Mouse (Mus musculus) stomach, embryonic 16.5 days (tissue): ENCODE results near the gene Ranbp3. TPM values are rescaled to one million over a fixed set of nuclear protein-coding genes. Genes with fewer than 3 reads are reported as not detected.

Source experiments
- polyA plus RNA-seq: library from polyadenylated mRNA; unstranded; fragments of >200 nt; fragmentation: Nextera tagmentation; extraction: Ambion mirVana; gene quantifications from 2 replicates; pipeline ENCODE4 v1.2.1, GENCODE M21; 2015

The Ranbp3 gene
- polyA plus RNA-seq, 1 experiment from 2014 or later, result 79.7 TPM

Other genes with a start within 250 kb of the Ranbp3 start
- 58.5 and 61.9 TPM in 2 replicates for gene Ptprs, start 196.8 kb upstream of the Ranbp3 start, polyA plus RNA-seq
- not detected in 2 replicates for gene Znrf4, start 160.9 kb upstream of the Ranbp3 start, polyA plus RNA-seq
- 17.5 and 21.3 TPM in 2 replicates for gene Gm20219, start 118.9 kb upstream of the Ranbp3 start, polyA plus RNA-seq
- gene Safb2, start 88.7 kb upstream of the Ranbp3 start, polyA plus RNA-seq, result 55.0 and 59.9 TPM in 2 replicates
- 78.9 and 88.5 TPM in 2 replicates for gene Safb, start 88.5 kb upstream of the Ranbp3 start, polyA plus RNA-seq
- gene 2410015M20Rik, start 63.5 kb upstream of the Ranbp3 start, polyA plus RNA-seq, result 240 and 266 TPM in 2 replicates
- gene Rpl36, start 59.9 kb upstream of the Ranbp3 start, polyA plus RNA-seq, result 1,502 and 1,716 TPM in 2 replicates
- 40.7 and 42.9 TPM in 2 replicates for gene Lonp1, start 46.4 kb upstream of the Ranbp3 start, polyA plus RNA-seq
- 0.17 and 0.65 TPM in 2 replicates for gene Catsperd, start 45.2 kb upstream of the Ranbp3 start, polyA plus RNA-seq
- gene Ndufa11, start 44.5 kb downstream of the Ranbp3 start, polyA plus RNA-seq, result 426 and 434 TPM in 2 replicates
- 19.6 and 20.2 TPM in 2 replicates for gene Vmac, start 44.7 kb downstream of the Ranbp3 start, polyA plus RNA-seq
- 4.5 and 6.2 TPM in 2 replicates for gene Nrtn, start 84.2 kb downstream of the Ranbp3 start, polyA plus RNA-seq
- 40.5 and 41.9 TPM in 2 replicates for gene Dus3l, start 91.5 kb downstream of the Ranbp3 start, polyA plus RNA-seq
- 1.0 and 1.1 TPM in 2 replicates for gene Prr22, start 97.0 kb downstream of the Ranbp3 start, polyA plus RNA-seq
- gene Rfx2, start 157.7 kb downstream of the Ranbp3 start, polyA plus RNA-seq, result 5.5 and 6.5 TPM in 2 replicates
- not detected in 2 replicates for gene Acsbg2, start 201.2 kb downstream of the Ranbp3 start, polyA plus RNA-seq
- 0.45 and 0.60 TPM in 2 replicates for gene 1700061G19Rik, start 202.2 kb downstream of the Ranbp3 start, polyA plus RNA-seq